Mouse (Mus musculus): ENCODE measurements around the gene Tbc1d9. TPM values are rescaled to one million over a fixed set of nuclear protein-coding genes. Genes with fewer than 3 reads are reported as not detected.

Tbc1d9 gene
- total RNA-seq, 2 experiments from 2014 or later = 117 to 121 TPM

DNA sequence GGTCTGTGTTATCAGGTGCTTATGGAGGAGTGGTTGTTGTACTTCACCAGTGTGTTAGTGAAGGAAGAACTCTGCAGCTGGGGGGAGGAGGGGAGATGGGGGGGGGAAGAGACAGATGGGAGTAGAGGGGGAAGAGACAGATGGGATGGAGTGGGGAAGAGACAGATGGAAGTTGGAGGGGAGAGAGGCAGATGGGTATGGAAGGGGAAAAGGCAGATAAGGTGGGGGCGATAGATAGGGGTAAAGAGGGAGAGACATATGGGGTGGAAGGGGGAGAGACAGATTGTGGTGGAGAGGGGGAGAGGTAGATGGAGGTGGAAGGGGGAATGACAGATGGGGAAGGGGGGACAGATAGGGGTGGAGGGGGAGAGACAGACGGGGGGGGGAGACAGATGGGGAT, 11.6 kb downstream of the Tbc1d9 start:
- intact Hi-C loops (cut with DNase I) = no loop called here
- DNase-seq (ENCODE audit: extremely low spot score in 1 of 2, low spot score in 2 of 2) = no peak

DNA sequence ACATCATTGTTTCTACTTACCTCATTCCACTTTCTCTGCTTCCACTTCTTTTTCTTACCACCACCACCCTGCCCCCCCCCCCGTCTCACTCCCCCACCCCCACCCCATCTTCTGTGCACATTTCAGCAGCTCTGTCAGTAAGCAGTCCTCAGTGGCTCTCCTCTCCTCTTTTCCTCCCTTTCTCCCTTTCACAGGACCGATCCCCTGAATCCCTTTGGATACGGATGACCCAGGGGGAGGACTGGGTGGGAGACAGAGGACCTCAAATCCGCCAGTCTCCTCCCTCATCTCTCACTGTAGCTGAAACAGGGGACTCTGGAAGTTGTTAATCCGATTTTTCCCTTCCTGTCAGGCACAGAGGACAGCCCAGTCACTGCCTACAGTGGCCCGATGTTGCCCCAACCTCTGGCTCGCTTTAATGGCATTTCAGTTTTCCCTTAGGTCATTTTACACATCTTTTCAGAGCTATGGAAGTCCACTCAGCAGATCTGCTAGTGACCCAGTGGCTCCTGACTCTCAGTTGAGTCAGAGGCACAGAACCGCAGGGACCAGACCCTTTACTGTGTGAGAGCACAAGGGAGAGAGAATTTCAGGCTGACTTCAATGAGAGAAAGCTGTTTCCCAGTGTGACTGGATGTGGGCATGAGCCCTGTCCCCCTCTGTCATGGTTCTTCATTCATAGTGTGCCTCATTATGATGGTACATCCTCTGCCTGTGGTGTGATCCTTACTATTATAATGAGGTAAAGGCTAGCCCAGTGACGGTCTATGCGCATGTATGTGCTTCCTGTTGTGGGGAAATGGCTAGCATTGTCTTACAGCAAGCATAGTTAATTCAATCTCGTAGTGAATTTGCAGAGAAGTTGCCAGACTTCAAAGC, 12.4 kb downstream of the Tbc1d9 start:
- no peak for DNase-seq (ENCODE audit: extremely low spot score in 1 of 2, low spot score in 2 of 2)
- intact Hi-C loops (cut with DNase I) = no loop called here

- peak in 1 of 2 experiments; percentile 57 for DNase-seq (ENCODE audit: extremely low spot score in 1 of 2, low spot score in 2 of 2)
- intact Hi-C loops (cut with DNase I) = no loop called here
These were observed 13.1 kb downstream of the Tbc1d9 start for GRCm38 (mm10) chr8:83178228-83178742.

- intact Hi-C loops (cut with DNase I) = no loop called here
- no peak for DNase-seq (ENCODE audit: extremely low spot score in 1 of 2, low spot score in 2 of 2)
These were observed 16.8 kb downstream of the Tbc1d9 start for GRCm38 (mm10) chr8:83181851-83182482.

- intact Hi-C loops (cut with DNase I) = no loop called here
- DNase-seq (ENCODE audit: extremely low spot score in 1 of 2, low spot score in 2 of 2) = no peak
These were observed 17.6 kb downstream of the Tbc1d9 start for GRCm38 (mm10) chr8:83182784-83183183.

GRCm38 (mm10) chr8:83186376-83186775, 21.2 kb downstream of the Tbc1d9 start:
- DNase-seq (ENCODE audit: extremely low spot score in 1 of 2, low spot score in 2 of 2) = no peak
- intact Hi-C loops (cut with DNase I) = no loop called here

DNA sequence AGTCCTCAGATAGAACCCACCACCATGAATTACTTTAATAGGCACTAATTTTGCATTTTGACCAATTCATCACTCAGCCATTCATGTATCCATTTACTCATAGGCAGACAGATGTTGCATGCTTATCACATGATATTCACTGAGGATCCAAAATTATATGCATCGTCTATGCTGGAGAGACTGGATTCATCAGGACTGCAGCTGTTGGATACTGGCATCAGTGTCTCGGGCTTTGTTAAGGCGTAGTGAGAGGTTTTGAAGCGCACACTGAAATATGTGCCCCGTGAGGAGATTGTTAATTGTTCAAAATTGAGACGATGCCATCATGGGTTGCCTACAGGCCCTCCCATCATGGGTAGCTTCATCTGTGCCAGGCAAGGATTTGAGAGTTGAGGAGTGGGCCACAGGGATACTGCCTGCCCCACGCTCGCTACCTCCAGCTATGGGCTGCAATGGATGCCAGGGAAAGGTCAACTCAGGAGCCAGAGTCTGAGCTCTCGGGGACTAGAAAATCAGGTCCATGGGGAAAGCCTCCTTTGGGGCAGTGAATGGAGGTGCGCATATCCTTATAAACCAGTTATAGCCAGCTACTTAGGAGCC, 22.3 kb downstream of the Tbc1d9 start:
- DNase-seq (ENCODE audit: extremely low spot score in 1 of 2, low spot score in 2 of 2) = no peak
- intact Hi-C loops (cut with DNase I) = no loop called here

- intact Hi-C loops (cut with DNase I) = no loop called here
- no peak for DNase-seq (ENCODE audit: extremely low spot score in 1 of 2, low spot score in 2 of 2)
These were observed 24.5 kb downstream of the Tbc1d9 start for GRCm38 (mm10) chr8:83189538-83190095.

- DNase-seq (ENCODE audit: extremely low spot score in 1 of 2, low spot score in 2 of 2) = peak in 1 of 2 experiments; percentile 45
- intact Hi-C loops (cut with DNase I) = no loop called here
These were observed 30.9 kb downstream of the Tbc1d9 start for GRCm38 (mm10) chr8:83196088-83196487.

DNA sequence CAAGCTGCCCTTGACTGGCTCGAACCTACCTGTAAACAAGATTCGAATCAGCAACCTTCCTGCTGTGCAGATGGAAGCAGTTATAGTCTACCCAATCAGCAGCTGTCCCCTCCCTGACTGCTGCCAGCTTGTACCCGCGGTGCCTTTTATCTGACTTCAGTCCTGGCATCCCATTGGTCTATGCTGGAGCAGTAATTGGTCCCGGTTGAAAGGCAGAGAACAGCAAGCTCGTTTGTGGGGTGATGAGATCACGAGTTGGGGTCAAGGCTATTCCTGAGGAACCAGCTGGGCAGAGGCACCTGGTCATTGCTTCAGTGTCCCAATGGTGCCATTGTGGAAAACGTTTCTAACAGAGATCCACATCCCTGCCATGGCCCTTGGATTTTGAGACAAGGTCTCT, 34.6 kb downstream of the Tbc1d9 start:
- DNase-seq (ENCODE audit: extremely low spot score in 1 of 2, low spot score in 2 of 2) = no peak
- intact Hi-C loops (cut with DNase I) = no loop called here

DNA sequence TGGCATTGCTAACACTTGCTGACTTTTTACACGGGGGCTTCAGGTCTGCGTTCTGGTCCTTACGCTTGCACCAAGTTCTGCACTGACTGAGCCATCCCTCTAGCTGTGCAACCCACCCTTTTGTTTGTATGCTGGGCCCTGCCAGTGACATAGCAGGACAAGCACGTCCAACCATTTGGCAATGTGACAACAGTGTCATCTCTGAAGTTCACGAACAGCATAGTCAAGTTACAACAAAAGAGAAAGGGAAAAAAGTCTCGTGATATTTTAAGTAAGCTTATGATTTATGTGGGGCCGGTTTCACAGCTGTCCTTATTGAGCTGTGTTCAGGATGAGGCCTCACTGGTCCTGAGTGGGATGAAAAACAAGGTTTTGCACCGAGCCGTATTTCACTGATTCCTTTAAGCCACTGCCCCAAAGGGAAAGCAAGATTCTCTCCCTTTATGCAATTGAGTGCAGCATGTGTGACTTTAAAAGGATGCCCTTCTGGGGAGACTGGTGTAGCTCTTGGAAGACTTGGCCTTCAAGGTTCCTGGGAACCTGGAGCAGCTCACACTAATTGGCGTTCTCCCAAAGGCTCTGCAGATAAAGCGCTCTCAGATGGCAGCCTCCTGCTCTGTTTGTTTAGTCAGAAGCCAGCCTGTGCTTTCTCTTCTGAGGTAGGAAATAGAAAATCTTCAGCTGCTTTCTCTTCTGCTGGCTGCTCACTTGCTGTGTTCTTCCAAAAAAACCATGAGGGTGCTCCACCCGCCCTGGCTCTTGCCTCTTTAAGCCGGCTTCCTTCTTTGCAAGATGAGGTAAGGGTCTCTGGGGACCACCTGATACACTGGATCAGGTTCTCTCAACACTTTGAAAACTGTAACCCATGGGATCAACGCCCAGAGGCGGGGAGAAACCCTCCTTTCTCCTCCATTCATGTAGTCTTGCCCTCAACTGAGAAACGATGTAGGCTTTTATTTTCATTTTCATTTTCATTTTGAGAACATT, 35.3 kb downstream of the Tbc1d9 start:
- peak; percentile 31 to 40 for DNase-seq (ENCODE audit: extremely low spot score in 1 of 2, low spot score in 2 of 2)
- intact Hi-C loops (cut with DNase I) = no loop called here

GRCm38 (mm10) chr8:83202946-83203345, 37.8 kb downstream of the Tbc1d9 start:
- DNase-seq (ENCODE audit: extremely low spot score in 1 of 2, low spot score in 2 of 2) = no peak
- intact Hi-C loops (cut with DNase I) = no loop called here

GRCm38 (mm10) chr8:83205907-83206306, 40.8 kb downstream of the Tbc1d9 start:
- intact Hi-C loops (cut with DNase I) = no loop called here
- DNase-seq (ENCODE audit: extremely low spot score in 1 of 2, low spot score in 2 of 2) = peak in 1 of 2 experiments; percentile 39

- no peak for DNase-seq (ENCODE audit: extremely low spot score in 1 of 2, low spot score in 2 of 2)
- intact Hi-C loops (cut with DNase I) = no loop called here
These were observed 44.4 kb downstream of the Tbc1d9 start for GRCm38 (mm10) chr8:83209581-83209980.

GRCm38 (mm10) chr8:83210676-83211075, 45.5 kb downstream of the Tbc1d9 start:
- intact Hi-C loops (cut with DNase I) = no loop called here
- DNase-seq (ENCODE audit: extremely low spot score in 1 of 2, low spot score in 2 of 2) = no peak

DNA sequence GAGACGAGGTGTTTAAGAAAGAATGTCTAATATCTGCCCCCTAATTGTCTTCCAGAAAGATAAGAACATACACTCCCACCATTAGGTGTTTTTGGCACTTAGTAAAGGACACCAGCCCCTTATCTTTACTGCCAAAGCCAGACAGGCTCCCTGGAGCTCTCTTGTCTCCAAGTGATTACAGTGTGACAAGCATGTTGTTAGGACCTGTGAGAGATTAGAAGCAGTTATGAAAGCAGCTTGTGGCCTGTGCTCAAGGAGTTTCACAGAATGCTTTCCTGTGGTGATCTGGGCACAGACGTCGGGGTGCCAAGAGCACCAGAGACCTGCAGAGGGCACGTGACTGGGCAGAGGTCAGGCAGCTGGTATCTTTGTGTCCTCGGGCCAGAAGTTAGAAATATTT, 49.9 kb downstream of the Tbc1d9 start:
- DNase-seq (ENCODE audit: extremely low spot score in 1 of 2, low spot score in 2 of 2) = no peak
- intact Hi-C loops (cut with DNase I) = no loop called here

DNA sequence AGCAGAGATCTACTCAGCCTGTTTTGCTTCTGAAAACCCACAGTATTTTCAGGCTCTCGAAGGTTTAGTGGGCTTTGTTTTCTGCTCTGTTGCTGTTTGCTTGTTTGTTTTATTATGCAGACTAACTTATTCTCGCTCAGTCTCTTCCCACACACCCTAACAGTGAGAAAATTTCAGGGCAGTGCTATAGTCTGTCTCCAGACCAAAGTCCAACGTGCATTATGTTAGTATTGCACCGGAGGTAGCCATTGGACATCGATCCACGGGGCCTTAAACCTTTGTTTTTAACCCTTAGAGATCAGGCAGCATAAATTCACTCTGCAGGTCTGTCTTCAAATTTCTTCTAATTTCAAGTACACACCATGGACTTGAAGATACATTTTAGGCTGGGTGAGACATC, 51.4 kb downstream of the Tbc1d9 start:
- no peak for DNase-seq (ENCODE audit: extremely low spot score in 1 of 2, low spot score in 2 of 2)
- intact Hi-C loops (cut with DNase I) = no loop called here

- intact Hi-C loops (cut with DNase I) = no loop called here
- DNase-seq (ENCODE audit: extremely low spot score in 1 of 2, low spot score in 2 of 2) = no peak
These were observed 52.0 kb downstream of the Tbc1d9 start for GRCm38 (mm10) chr8:83217196-83217595.
